Mouse (Mus musculus): ENCODE measurements around the gene Rprd1b.

Gene Rprd1b

GRCm38 (mm10) chr2:158175433-158175832 lies 147.1 kb downstream of the Rprd1b start:
- DNase-seq (ENCODE audit: low spot score): peak; percentile 57

- DNase-seq (ENCODE audit: low spot score): no peak
Observed at GRCm38 (mm10) chr2:158176763-158177162, 148.5 kb downstream of the Rprd1b start.

- DNase-seq (ENCODE audit: low spot score): no peak
Observed at GRCm38 (mm10) chr2:158177574-158177973, 149.3 kb downstream of the Rprd1b start.

- no peak for DNase-seq (ENCODE audit: low spot score)
Observed at GRCm38 (mm10) chr2:158178139-158178538, 149.8 kb downstream of the Rprd1b start.

- peak; percentile 82 for DNase-seq (ENCODE audit: low spot score)
Observed at GRCm38 (mm10) chr2:158178696-158179369, 150.5 kb downstream of the Rprd1b start.

- DNase-seq (ENCODE audit: low spot score): no peak
Observed at GRCm38 (mm10) chr2:158179370-158180111, 151.2 kb downstream of the Rprd1b start.

GRCm38 (mm10) chr2:158180797-158181196 lies 152.5 kb downstream of the Rprd1b start:
- peak; percentile 43 for DNase-seq (ENCODE audit: low spot score)
